Comparison of ENCODE assay signal across 8 mouse cellular contexts in genomic region chrX:73673968-73674661, GRCm38 (mm10). TPM values are rescaled to one million over a fixed set of nuclear protein-coding genes. Genes with fewer than 3 reads are reported as not detected.
DNase-seq lines count a peak whose midpoint lies in the region; ATAC-seq and TF ChIP-seq lines count a peak whose summit lies in the region.

No protein-coding gene starts in this region.

- no peak for TF ChIP-seq CTCF in lung, embryonic 14.5 days (IDR thresholded peaks at IDR 0.05; ENCODE audit: low read depth)
- TF ChIP-seq CTCF in cortical plate, adult 2 months (IDR thresholded peaks at IDR 0.05; ENCODE audit: extremely low read depth, insufficient read depth, low read length) = no peak

- no peaks in the 10 kb centered on the region for H3K27me3 ChIP-seq in lung, embryonic 14.5 days (ENCODE audit: insufficient read depth, low read length)
- peaks cover 5% of the 10 kb centered on the region for H3K27me3 ChIP-seq in heart, embryonic 11.5 days (ENCODE audit: control insufficient read depth, insufficient read depth, low read length)
- peaks cover 4% of the 10 kb centered on the region; the same call in 1 of the 2 replicates for H3K27me3 ChIP-seq in kidney, embryonic 15.5 days

- no peak for TF ChIP-seq POLR2A in cortical plate, adult 2 months (IDR thresholded peaks at IDR 0.05; ENCODE audit: extremely low read depth, insufficient read depth, low read length)

- H3K9ac ChIP-seq in lung, embryonic 14.5 days = peak overlapping the region; percentile 70
- peak overlapping the region; percentile 66 for H3K9ac ChIP-seq in heart, embryonic 11.5 days (ENCODE audit: low read depth, low read length)
- peak overlapping the region; percentile 63 for H3K9ac ChIP-seq in kidney, embryonic 15.5 days

- WGBS in lung, embryonic 14.5 days = 19% methylated on average over 20 of the region's 20 CpGs
- 29% methylated on average over 20 of the region's 20 CpGs for WGBS in heart, embryonic 11.5 days (ENCODE audit: insufficient replicate concordance)
- WGBS in kidney, embryonic 15.5 days = 26% methylated on average over 20 of the region's 20 CpGs

- H3K36me3 ChIP-seq in lung, embryonic 14.5 days (ENCODE audit: insufficient read depth) = peaks cover 11% of the 10 kb centered on the region
- no peaks in the 10 kb centered on the region for H3K36me3 ChIP-seq in heart, embryonic 11.5 days (ENCODE audit: control insufficient read depth, insufficient read depth, low read length)
- H3K36me3 ChIP-seq in kidney, embryonic 15.5 days = peaks cover 13% of the 10 kb centered on the region

- ATAC-seq in lung, embryonic 14.5 days (ENCODE audit: insufficient read depth) = peak; percentile 25; the same call in 1 of the 2 replicates
- ATAC-seq in heart, embryonic 11.5 days (replicated peaks; ENCODE audit: insufficient number of reproducible peaks, low FRiP score, low TSS enrichment) = peak; percentile 40; the same call in 1 of the 2 replicates
- peak; percentile 73 for ATAC-seq in kidney, embryonic 15.5 days (replicated peaks; ENCODE audit: low FRiP score)

- peak overlapping the region; percentile 65 for H3K4me2 ChIP-seq in lung, embryonic 14.5 days
- peak overlapping the region; percentile 70 for H3K4me2 ChIP-seq in heart, embryonic 11.5 days
- H3K4me2 ChIP-seq in kidney, embryonic 15.5 days = peak overlapping the region; percentile 75

- DNase-seq in lung, embryonic 14.5 days = peak; percentile 27
- no peak for DNase-seq in lung, postnatal 36 days
- DNase-seq in lung, postnatal 10 days = peak; percentile 47
- DNase-seq in testis, postnatal 10 days (ENCODE audit: low spot score) = peak; percentile 48
- no peak for DNase-seq in B cell, adult 2 months

- peak overlapping the region; percentile 58 for H3K4me3 ChIP-seq in lung, embryonic 14.5 days (ENCODE audit: low read depth, low read length)
- H3K4me3 ChIP-seq in cortical plate, adult 2 months (ENCODE audit: insufficient read depth, low read length) = peak overlapping the region; percentile 87
- peak overlapping the region; percentile 50 for H3K4me3 ChIP-seq in heart, embryonic 11.5 days (ENCODE audit: low read depth, low read length)
- H3K4me3 ChIP-seq in kidney, embryonic 15.5 days (replicated peaks) = peak overlapping the region; percentile 61

- H3K4me1 ChIP-seq in lung, embryonic 14.5 days (ENCODE audit: insufficient read depth) = no peaks in the 10 kb centered on the region
- H3K4me1 ChIP-seq in cortical plate, adult 2 months (ENCODE audit: control insufficient read depth, insufficient read depth, low read length) = peaks cover 2% of the 10 kb centered on the region; the same call in 1 of the 2 replicates
- H3K4me1 ChIP-seq in heart, embryonic 11.5 days (ENCODE audit: control insufficient read depth, insufficient read depth, low read length) = no peaks in the 10 kb centered on the region
- peaks cover 19% of the 10 kb centered on the region for H3K4me1 ChIP-seq in kidney, embryonic 15.5 days

- H3K27ac ChIP-seq in lung, embryonic 14.5 days (ENCODE audit: low read depth) = no peak overlapping the region
- H3K27ac ChIP-seq in cortical plate, adult 2 months (ENCODE audit: insufficient read depth, low read length) = peak overlapping the region; percentile 90
- H3K27ac ChIP-seq in heart, embryonic 11.5 days (ENCODE audit: low read depth, low read length) = peak overlapping the region; percentile 74; the same call in 1 of the 2 replicates
- peak overlapping the region; percentile 62 for H3K27ac ChIP-seq in kidney, embryonic 15.5 days

- no peaks in the 10 kb centered on the region for H3K9me3 ChIP-seq in lung, embryonic 14.5 days (ENCODE audit: low read depth, low read length)
- H3K9me3 ChIP-seq in heart, embryonic 11.5 days (replicated peaks; ENCODE audit: control insufficient read depth, low read length) = no peaks in the 10 kb centered on the region
- no peaks in the 10 kb centered on the region for H3K9me3 ChIP-seq in kidney, embryonic 15.5 days (replicated peaks)

RNA-seq across cellular contexts. Expression of gene Slc6a8, which starts 1.2 kb away (rescaled TPM):
- 7.4 and 10.6 TPM in 2 replicates for polyA plus RNA-seq in lung, embryonic 14.5 days (2014; fragmentation: Nextera tagmentation; extraction: Ambion mirVana)
- polyA plus RNA-seq in cortical plate, adult 2 months (2012; rRNA removed) = 111 and 134 TPM in 2 replicates
- polyA plus RNA-seq in heart, embryonic 11.5 days (2014; fragmentation: Nextera tagmentation; extraction: Ambion mirVana) = 6.9 and 8.2 TPM in 2 replicates
- 7.1 and 7.9 TPM in 2 replicates for polyA plus RNA-seq in kidney, embryonic 15.5 days (2015; fragmentation: Nextera tagmentation; extraction: Ambion mirVana)

RNA-seq across cellular contexts. Expression of gene Pnck, which starts 14.2 kb away (rescaled TPM):
- polyA plus RNA-seq in lung, embryonic 14.5 days (2014; fragmentation: Nextera tagmentation; extraction: Ambion mirVana) = 12.0 and 14.0 TPM in 2 replicates
- 90.2 and 98.5 TPM in 2 replicates for polyA plus RNA-seq in cortical plate, adult 2 months (2012; rRNA removed)
- 11.1 and 12.2 TPM in 2 replicates for polyA plus RNA-seq in heart, embryonic 11.5 days (2014; fragmentation: Nextera tagmentation; extraction: Ambion mirVana)
- polyA plus RNA-seq in kidney, embryonic 15.5 days (2015; fragmentation: Nextera tagmentation; extraction: Ambion mirVana) = 14.5 and 17.3 TPM in 2 replicates

RNA-seq across cellular contexts. Expression of gene Dusp9, which starts 34.9 kb away (rescaled TPM):
- polyA plus RNA-seq in lung, embryonic 14.5 days (2014; fragmentation: Nextera tagmentation; extraction: Ambion mirVana) = 4.1 and 6.6 TPM in 2 replicates
- 0.81 and 1.2 TPM in 2 replicates for polyA plus RNA-seq in cortical plate, adult 2 months (2012; rRNA removed)
- 2.8 and 5.4 TPM in 2 replicates for polyA plus RNA-seq in heart, embryonic 11.5 days (2014; fragmentation: Nextera tagmentation; extraction: Ambion mirVana)
- polyA plus RNA-seq in kidney, embryonic 15.5 days (2015; fragmentation: Nextera tagmentation; extraction: Ambion mirVana) = 27.9 and 29.3 TPM in 2 replicates

RNA-seq across cellular contexts. Expression of gene Bcap31, which starts 41.9 kb away (rescaled TPM):
- 235 and 244 TPM in 2 replicates for polyA plus RNA-seq in lung, embryonic 14.5 days (2014; fragmentation: Nextera tagmentation; extraction: Ambion mirVana)
- 85.8 and 88.1 TPM in 2 replicates for polyA plus RNA-seq in cortical plate, adult 2 months (2012; rRNA removed)
- polyA plus RNA-seq in heart, embryonic 11.5 days (2014; fragmentation: Nextera tagmentation; extraction: Ambion mirVana) = 171 and 188 TPM in 2 replicates
- 256 and 267 TPM in 2 replicates for polyA plus RNA-seq in kidney, embryonic 15.5 days (2015; fragmentation: Nextera tagmentation; extraction: Ambion mirVana)

RNA-seq across cellular contexts. Expression of gene Abcd1, which starts 42.3 kb away (rescaled TPM):
- polyA plus RNA-seq in lung, embryonic 14.5 days (2014; fragmentation: Nextera tagmentation; extraction: Ambion mirVana) = 15.5 and 15.6 TPM in 2 replicates
- 16.6 and 16.9 TPM in 2 replicates for polyA plus RNA-seq in cortical plate, adult 2 months (2012; rRNA removed)
- polyA plus RNA-seq in heart, embryonic 11.5 days (2014; fragmentation: Nextera tagmentation; extraction: Ambion mirVana) = 8.1 and 9.2 TPM in 2 replicates
- 12.4 and 15.2 TPM in 2 replicates for polyA plus RNA-seq in kidney, embryonic 15.5 days (2015; fragmentation: Nextera tagmentation; extraction: Ambion mirVana)

Comparison
In these comparisons a context has a peak if more than half of its experiments do, and no peak if none do; other contexts are left out.
1. DNase-seq: peak in lung, embryonic 14.5 days (single experiment), lung, postnatal 10 days (single experiment) and testis, postnatal 10 days (single experiment); none in lung, postnatal 36 days (single experiment) and B cell, adult 2 months (0 of 2).
2. Peak in every context shown above with its lines, with median percentiles within 50 percentile points of each other: ATAC-seq, H3K4me2 ChIP-seq, H3K4me3 ChIP-seq and H3K9ac ChIP-seq.